Mouse (Mus musculus): ENCODE data around the gene Cdrt4. TPM values are rescaled to one million over a fixed set of nuclear protein-coding genes. Genes with fewer than 3 reads are reported as not detected.

The Cdrt4 gene
- total RNA-seq, 1 experiment, result 1.6 TPM

- Histone ChIP-seq H3K9ac (ENCODE audit: insufficient read depth, low read depth, low read length, poor library complexity, severe bottlenecking) (no peak overlapping the region), H3K27ac (ENCODE audit: insufficient read depth, low read depth, low read length, poor library complexity, severe bottlenecking) (no peak overlapping the region), H3K36me3 (ENCODE audit: control insufficient read depth, insufficient read depth, low read length, poor library complexity, severe bottlenecking) (no peaks in the 10 kb centered on the region), H3K4me3 (ENCODE audit: insufficient read depth in 1 of 2, low read depth in 1 of 2, low read length in 2 of 2, poor library complexity in 1 of 2, severe bottlenecking in 1 of 2) (no peak overlapping the region), H3K9me3 (ENCODE audit: control insufficient read depth, insufficient read depth, low read depth, low read length) (no peaks in the 10 kb centered on the region), H3K4me1 (ENCODE audit: control insufficient read depth in 2 of 2, insufficient read depth in 2 of 2, low read length in 2 of 2, poor library complexity in 1 of 2) (no peaks in the 10 kb centered on the region; a peak in 1 of 4 replicates)
- TF ChIP-seq CHD2 (IDR thresholded peaks at IDR 0.05; ENCODE audit: low read depth, low read length) (no peak), ZC3H11A (IDR thresholded peaks at IDR 0.05; ENCODE audit: borderline replicate concordance, low read depth, low read length) (no peak), MAFK (IDR thresholded peaks at IDR 0.05; ENCODE audit: insufficient read depth, low read depth, low read length) (no peak), ZNF384 (IDR thresholded peaks at IDR 0.05; ENCODE audit: low read depth, low read length) (no peak), HCFC1 (IDR thresholded peaks at IDR 0.05; ENCODE audit: borderline replicate concordance, insufficient read depth, low read length) (no peak)
- DNase-seq (ENCODE audit: low read depth, low spot score), result no peak
- in situ Hi-C loops (cut with MboI; ENCODE audit: low sequenced_read_pairs in 2 of 2, unreplicated experiment in 2 of 2), result loop anchor here in 1 of 2 experiments (10.0 kb wide), 1 partner anchor 215 kb away; no protein-coding TSS in a partner anchor
Measured at GRCm38 (mm10) chr11:62929799-62930198, 21.2 kb upstream of the Cdrt4 start.

- Histone ChIP-seq H3K4me1 (ENCODE audit: control insufficient read depth in 2 of 2, insufficient read depth in 2 of 2, low read length in 2 of 2, poor library complexity in 1 of 2) (no peaks in the 10 kb centered on the region; a peak in 1 of 4 replicates), H3K27ac (ENCODE audit: insufficient read depth, low read depth, low read length, poor library complexity, severe bottlenecking) (no peak overlapping the region), H3K9ac (ENCODE audit: insufficient read depth, low read depth, low read length, poor library complexity, severe bottlenecking) (no peak overlapping the region), H3K4me3 (ENCODE audit: insufficient read depth in 1 of 2, low read depth in 1 of 2, low read length in 2 of 2, poor library complexity in 1 of 2, severe bottlenecking in 1 of 2) (no peak overlapping the region), H3K9me3 (ENCODE audit: control insufficient read depth, insufficient read depth, low read depth, low read length) (no peaks in the 10 kb centered on the region), H3K36me3 (ENCODE audit: control insufficient read depth, insufficient read depth, low read length, poor library complexity, severe bottlenecking) (no peaks in the 10 kb centered on the region)
- in situ Hi-C loops (cut with MboI; ENCODE audit: low sequenced_read_pairs in 2 of 2, unreplicated experiment in 2 of 2), result no loop called here
- TF ChIP-seq ZNF384 (IDR thresholded peaks at IDR 0.05; ENCODE audit: low read depth, low read length), result no peak
- TF ChIP-seq HCFC1 (IDR thresholded peaks at IDR 0.05; ENCODE audit: borderline replicate concordance, insufficient read depth, low read length), result no peak
- TF ChIP-seq CHD2 (IDR thresholded peaks at IDR 0.05; ENCODE audit: low read depth, low read length), result no peak
- no peak for TF ChIP-seq MAFK (IDR thresholded peaks at IDR 0.05; ENCODE audit: insufficient read depth, low read depth, low read length)
- no peak for TF ChIP-seq ZC3H11A (IDR thresholded peaks at IDR 0.05; ENCODE audit: borderline replicate concordance, low read depth, low read length)
- DNase-seq (ENCODE audit: low read depth, low spot score), result no peak
Measured at GRCm38 (mm10) chr11:62930574-62930973, 20.4 kb upstream of the Cdrt4 start.

- TF ChIP-seq MAFK (IDR thresholded peaks at IDR 0.05; ENCODE audit: insufficient read depth, low read depth, low read length), result no peak
- TF ChIP-seq ZC3H11A (IDR thresholded peaks at IDR 0.05; ENCODE audit: borderline replicate concordance, low read depth, low read length), result no peak
- Histone ChIP-seq H3K9ac (ENCODE audit: insufficient read depth, low read depth, low read length, poor library complexity, severe bottlenecking) (no peak overlapping the region), H3K27ac (ENCODE audit: insufficient read depth, low read depth, low read length, poor library complexity, severe bottlenecking) (no peak overlapping the region), H3K4me1 (ENCODE audit: control insufficient read depth in 2 of 2, insufficient read depth in 2 of 2, low read length in 2 of 2, poor library complexity in 1 of 2) (no peaks in the 10 kb centered on the region; a peak in 1 of 4 replicates), H3K36me3 (ENCODE audit: control insufficient read depth, insufficient read depth, low read length, poor library complexity, severe bottlenecking) (no peaks in the 10 kb centered on the region), H3K4me3 (ENCODE audit: insufficient read depth in 1 of 2, low read depth in 1 of 2, low read length in 2 of 2, poor library complexity in 1 of 2, severe bottlenecking in 1 of 2) (no peak overlapping the region), H3K9me3 (ENCODE audit: control insufficient read depth, insufficient read depth, low read depth, low read length) (no peaks in the 10 kb centered on the region)
- in situ Hi-C loops (cut with MboI; ENCODE audit: low sequenced_read_pairs in 2 of 2, unreplicated experiment in 2 of 2), result no loop called here
- no peak for DNase-seq (ENCODE audit: low read depth, low spot score)
Measured at GRCm38 (mm10) chr11:62931141-62931540, 19.9 kb upstream of the Cdrt4 start.

GRCm38 (mm10) chr11:62933099-62933498, 17.9 kb upstream of the Cdrt4 start:
- DNase-seq (ENCODE audit: low read depth, low spot score), result peak; percentile 31
- no peak overlapping the region for H3K9ac ChIP-seq (ENCODE audit: insufficient read depth, low read depth, low read length, poor library complexity, severe bottlenecking)
- H3K4me1 ChIP-seq (ENCODE audit: control insufficient read depth in 2 of 2, insufficient read depth in 2 of 2, low read length in 2 of 2, poor library complexity in 1 of 2), result no peaks in the 10 kb centered on the region; a peak in 1 of 4 replicates
- H3K36me3 ChIP-seq (ENCODE audit: control insufficient read depth, insufficient read depth, low read length, poor library complexity, severe bottlenecking), result no peaks in the 10 kb centered on the region
- no peaks in the 10 kb centered on the region for H3K9me3 ChIP-seq (ENCODE audit: control insufficient read depth, insufficient read depth, low read depth, low read length)
- no peak overlapping the region for H3K27ac ChIP-seq (ENCODE audit: insufficient read depth, low read depth, low read length, poor library complexity, severe bottlenecking)
- no peak for TF ChIP-seq HCFC1 (IDR thresholded peaks at IDR 0.05; ENCODE audit: borderline replicate concordance, insufficient read depth, low read length)
- TF ChIP-seq ZC3H11A (IDR thresholded peaks at IDR 0.05; ENCODE audit: borderline replicate concordance, low read depth, low read length), result peak; percentile 71
- no peak overlapping the region for H3K4me3 ChIP-seq (ENCODE audit: insufficient read depth in 1 of 2, low read depth in 1 of 2, low read length in 2 of 2, poor library complexity in 1 of 2, severe bottlenecking in 1 of 2)
- in situ Hi-C loops (cut with MboI; ENCODE audit: low sequenced_read_pairs in 2 of 2, unreplicated experiment in 2 of 2), result no loop called here

GRCm38 (mm10) chr11:62934795-62935514, 16.0 kb upstream of the Cdrt4 start:
- in situ Hi-C loops (cut with MboI; ENCODE audit: low sequenced_read_pairs in 2 of 2, unreplicated experiment in 2 of 2), result no loop called here
- Histone ChIP-seq H3K9me3 (ENCODE audit: control insufficient read depth, insufficient read depth, low read depth, low read length) (no peaks in the 10 kb centered on the region), H3K27ac (ENCODE audit: insufficient read depth, low read depth, low read length, poor library complexity, severe bottlenecking) (no peak overlapping the region), H3K4me3 (ENCODE audit: insufficient read depth in 1 of 2, low read depth in 1 of 2, low read length in 2 of 2, poor library complexity in 1 of 2, severe bottlenecking in 1 of 2) (no peak overlapping the region), H3K4me1 (ENCODE audit: control insufficient read depth in 2 of 2, insufficient read depth in 2 of 2, low read length in 2 of 2, poor library complexity in 1 of 2) (no peaks in the 10 kb centered on the region), H3K9ac (ENCODE audit: insufficient read depth, low read depth, low read length, poor library complexity, severe bottlenecking) (no peak overlapping the region), H3K36me3 (ENCODE audit: control insufficient read depth, insufficient read depth, low read length, poor library complexity, severe bottlenecking) (no peaks in the 10 kb centered on the region)
- TF ChIP-seq MAFK (IDR thresholded peaks at IDR 0.05; ENCODE audit: insufficient read depth, low read depth, low read length), result no peak
- TF ChIP-seq ZNF384 (IDR thresholded peaks at IDR 0.05; ENCODE audit: low read depth, low read length), result no peak
- TF ChIP-seq ZC3H11A (IDR thresholded peaks at IDR 0.05; ENCODE audit: borderline replicate concordance, low read depth, low read length), result no peak
- TF ChIP-seq HCFC1 (IDR thresholded peaks at IDR 0.05; ENCODE audit: borderline replicate concordance, insufficient read depth, low read length), result no peak
- TF ChIP-seq CHD2 (IDR thresholded peaks at IDR 0.05; ENCODE audit: low read depth, low read length), result no peak
- DNase-seq (ENCODE audit: low read depth, low spot score), result no peak
